Mouse (Mus musculus): ENCODE data around the gene Phlpp1.

Phlpp1 gene

DNA sequence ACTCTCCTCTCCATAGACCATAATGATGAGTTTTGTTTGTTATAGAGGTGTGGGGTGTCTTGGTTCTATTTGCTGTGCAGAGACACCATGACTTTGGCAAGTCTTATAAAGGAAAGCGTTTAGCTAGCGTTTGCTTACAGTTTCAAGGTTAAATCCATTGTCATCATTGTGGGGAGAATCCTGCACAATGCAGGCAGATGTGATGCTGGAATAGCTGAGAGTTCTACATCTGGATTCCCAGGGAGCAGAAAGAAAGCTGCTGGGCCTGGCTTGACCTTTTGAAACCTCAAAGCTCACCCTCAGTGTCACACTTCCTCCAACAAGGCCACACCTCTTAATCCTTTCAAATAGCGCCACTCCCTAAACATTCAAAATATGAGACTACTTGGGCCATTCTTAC, 7.4 kb upstream of the Phlpp1 start:
- DNase-seq (ENCODE audit: low spot score in 2 of 2): no peak

DNA sequence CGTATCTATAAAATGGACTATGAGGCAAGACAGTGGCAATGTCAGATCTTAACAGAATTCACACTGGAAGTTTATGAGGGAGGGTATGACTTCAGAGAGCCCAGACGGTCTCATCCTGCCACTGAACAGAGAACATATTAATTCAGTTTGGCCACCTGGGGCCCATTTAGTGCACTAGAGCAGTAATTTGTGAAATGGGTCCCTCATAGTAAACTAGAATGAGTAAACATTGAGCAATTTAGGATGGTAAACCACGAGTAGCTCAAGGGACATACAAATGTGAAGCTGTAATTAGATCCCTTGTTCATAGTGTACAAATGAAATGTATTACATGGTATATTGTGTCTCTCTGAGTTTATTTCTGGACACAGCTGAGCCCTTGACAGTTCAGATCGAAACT, 3.6 kb upstream of the Phlpp1 start:
- no peak for DNase-seq (ENCODE audit: low spot score in 2 of 2)

DNA sequence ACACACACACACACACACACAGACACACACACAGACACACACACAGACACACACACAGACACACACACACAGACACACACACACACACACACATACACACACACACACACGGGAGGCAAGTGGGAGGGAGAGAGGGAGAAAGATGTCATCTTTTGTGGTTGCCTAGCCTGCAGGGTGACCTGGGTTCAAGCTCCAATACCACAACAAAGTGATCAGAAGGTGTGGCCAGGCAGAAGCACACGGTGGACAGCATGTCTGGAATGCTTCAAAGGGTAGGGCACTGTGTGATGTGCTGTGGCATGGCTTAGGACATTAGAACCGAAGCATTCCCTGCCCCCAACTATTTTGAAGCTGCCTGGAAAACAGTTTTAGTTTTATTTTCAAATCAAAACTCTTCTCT, 2.8 kb upstream of the Phlpp1 start:
- DNase-seq (ENCODE audit: low spot score in 2 of 2): no peak

DNA sequence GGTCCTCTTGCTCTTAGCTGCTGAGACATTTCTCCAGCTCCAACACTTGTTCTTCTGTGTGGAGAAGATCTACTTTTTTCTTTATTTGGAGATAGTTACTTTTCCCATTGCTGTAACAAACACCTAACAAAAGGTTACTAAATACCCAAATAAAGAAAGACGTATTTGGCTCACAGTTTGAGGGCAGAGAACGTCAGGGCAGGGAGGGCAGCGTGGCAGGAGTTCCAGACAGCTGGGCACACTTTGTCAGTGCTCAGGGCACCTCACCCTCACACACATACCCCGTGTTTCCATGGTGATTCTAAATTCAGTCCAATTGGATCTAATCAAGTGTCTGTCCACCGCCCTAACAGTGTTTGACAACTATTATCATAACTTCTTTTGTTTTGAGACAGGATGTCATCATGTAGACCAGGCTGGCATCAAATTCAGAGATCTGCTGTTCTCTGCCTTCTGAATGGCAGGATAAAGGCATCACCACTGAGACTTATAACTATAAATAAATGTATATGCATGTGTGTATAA, 1.7 kb upstream of the Phlpp1 start:
- no peak for DNase-seq (ENCODE audit: low spot score in 2 of 2)

- peak; percentile 35 to 47 for DNase-seq (ENCODE audit: low spot score in 2 of 2)
Measured at GRCm38 (mm10) chr1:106172301-106172930, 864 bp downstream of the Phlpp1 start.

- DNase-seq (ENCODE audit: low spot score in 2 of 2): peak in 1 of 2 experiments; percentile 26
Measured at GRCm38 (mm10) chr1:106172931-106173371, 1.4 kb downstream of the Phlpp1 start.

- DNase-seq (ENCODE audit: low spot score in 2 of 2): no peak
Measured at GRCm38 (mm10) chr1:106173621-106174156, 2.1 kb downstream of the Phlpp1 start.

GRCm38 (mm10) chr1:106174598-106174997, 3.0 kb downstream of the Phlpp1 start:
- no peak for DNase-seq (ENCODE audit: low spot score in 2 of 2)

DNA sequence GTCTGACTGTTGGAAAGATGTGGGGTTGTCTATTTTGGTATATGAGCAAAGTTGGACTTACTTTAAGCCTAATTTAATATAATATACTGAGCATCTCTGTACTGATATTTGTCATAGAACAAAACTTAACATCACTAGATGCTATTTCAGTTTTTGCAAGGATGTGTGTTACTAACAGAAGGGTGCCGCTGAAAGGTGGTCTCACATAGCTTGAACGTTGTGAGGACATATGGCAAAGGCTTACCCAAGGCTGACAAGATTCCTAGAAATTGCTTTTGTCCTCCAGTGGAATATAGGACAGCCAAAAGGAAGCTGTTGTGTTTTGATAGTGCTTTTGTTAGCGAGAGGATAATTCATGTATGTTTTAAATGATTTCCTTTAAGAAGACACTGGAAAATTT, 3.8 kb downstream of the Phlpp1 start:
- DNase-seq (ENCODE audit: low spot score in 2 of 2): no peak

- no peak for DNase-seq (ENCODE audit: low spot score in 2 of 2)
Measured at GRCm38 (mm10) chr1:106176791-106177190, 5.2 kb downstream of the Phlpp1 start.

GRCm38 (mm10) chr1:106177868-106178790, 6.6 kb downstream of the Phlpp1 start:
- no peak for DNase-seq (ENCODE audit: low spot score in 2 of 2)

DNA sequence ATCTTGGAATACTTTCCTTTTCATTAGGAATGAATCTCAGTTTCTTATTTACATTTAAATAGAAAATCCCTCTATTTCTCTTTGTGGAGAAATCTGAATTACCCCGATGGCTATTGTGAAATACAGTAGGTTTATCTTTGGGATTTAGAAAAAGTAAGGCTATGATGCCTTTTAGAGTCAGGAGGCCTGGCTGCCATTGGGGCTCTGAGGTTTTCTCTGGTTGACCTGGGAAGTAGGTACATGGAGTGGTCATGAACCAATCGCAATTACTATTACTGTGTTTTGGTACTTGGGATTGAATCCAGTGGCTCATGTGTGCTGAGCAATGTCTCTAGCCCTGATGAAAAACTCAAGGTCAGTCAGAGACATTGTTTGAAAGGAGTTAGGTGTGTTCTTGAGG, 12.1 kb downstream of the Phlpp1 start:
- no peak for DNase-seq (ENCODE audit: low spot score in 2 of 2)

DNA sequence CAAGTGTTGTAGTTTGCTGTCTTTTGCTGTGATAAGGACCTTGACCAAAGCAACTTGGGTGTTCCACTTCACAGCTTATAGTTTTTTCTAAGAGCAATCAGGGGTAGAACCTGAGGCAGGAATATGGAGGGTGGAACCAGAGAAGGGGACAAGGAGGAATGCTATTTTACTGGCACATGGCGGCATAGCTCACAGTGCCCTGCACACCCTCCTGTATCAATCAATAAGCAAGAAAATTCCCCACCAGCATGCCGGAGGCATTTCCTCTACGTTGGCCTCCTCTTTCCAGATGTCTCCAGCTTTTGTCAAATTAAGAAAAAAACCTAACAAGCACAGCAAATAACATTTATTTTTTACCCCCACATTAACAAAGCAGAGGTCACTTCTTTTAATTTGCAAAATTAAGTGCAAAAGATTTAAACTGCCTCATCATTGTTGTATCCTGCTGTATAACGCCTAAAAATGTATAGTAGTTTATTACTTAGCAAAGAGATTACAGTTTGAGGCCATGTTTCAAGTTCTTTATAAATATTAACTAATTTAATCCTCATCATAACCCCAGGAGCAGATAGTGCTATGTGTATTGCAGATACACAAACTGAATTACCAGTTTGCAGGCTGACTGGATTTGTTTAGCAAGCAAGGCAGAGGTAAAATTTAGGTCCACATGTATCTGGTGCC, 13.4 kb downstream of the Phlpp1 start:
- DNase-seq (ENCODE audit: low spot score in 2 of 2): no peak

GRCm38 (mm10) chr1:106185461-106185924, 13.9 kb downstream of the Phlpp1 start:
- no peak for DNase-seq (ENCODE audit: low spot score in 2 of 2)

DNA sequence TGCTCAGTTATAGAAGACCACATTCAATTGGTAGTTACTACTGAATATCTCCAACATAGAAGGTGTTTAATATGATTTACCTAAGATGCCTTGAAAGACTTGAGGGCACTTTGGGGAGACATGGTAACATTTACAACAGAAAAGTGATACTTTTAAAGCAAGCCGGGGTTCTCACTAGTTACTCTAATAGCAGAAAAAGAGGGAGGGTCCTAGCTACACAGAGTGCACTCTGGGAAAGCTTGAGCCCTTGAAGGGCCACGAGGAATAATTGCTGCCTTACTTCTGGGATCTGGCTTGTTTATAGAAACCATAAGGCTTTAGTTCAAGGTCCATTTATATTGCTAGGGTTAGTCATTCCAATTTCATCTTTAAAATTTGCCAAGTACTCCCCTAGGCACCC, 14.5 kb downstream of the Phlpp1 start:
- DNase-seq (ENCODE audit: low spot score in 2 of 2): no peak

- no peak for DNase-seq (ENCODE audit: low spot score in 2 of 2)
Measured at GRCm38 (mm10) chr1:106187480-106187879, 15.9 kb downstream of the Phlpp1 start.

GRCm38 (mm10) chr1:106188756-106189155, 17.2 kb downstream of the Phlpp1 start:
- no peak for DNase-seq (ENCODE audit: low spot score in 2 of 2)

GRCm38 (mm10) chr1:106189311-106189710, 17.8 kb downstream of the Phlpp1 start:
- no peak for DNase-seq (ENCODE audit: low spot score in 2 of 2)

GRCm38 (mm10) chr1:106190695-106191094, 19.1 kb downstream of the Phlpp1 start:
- no peak for DNase-seq (ENCODE audit: low spot score in 2 of 2)

GRCm38 (mm10) chr1:106191885-106192284, 20.3 kb downstream of the Phlpp1 start:
- no peak for DNase-seq (ENCODE audit: low spot score in 2 of 2)

DNA sequence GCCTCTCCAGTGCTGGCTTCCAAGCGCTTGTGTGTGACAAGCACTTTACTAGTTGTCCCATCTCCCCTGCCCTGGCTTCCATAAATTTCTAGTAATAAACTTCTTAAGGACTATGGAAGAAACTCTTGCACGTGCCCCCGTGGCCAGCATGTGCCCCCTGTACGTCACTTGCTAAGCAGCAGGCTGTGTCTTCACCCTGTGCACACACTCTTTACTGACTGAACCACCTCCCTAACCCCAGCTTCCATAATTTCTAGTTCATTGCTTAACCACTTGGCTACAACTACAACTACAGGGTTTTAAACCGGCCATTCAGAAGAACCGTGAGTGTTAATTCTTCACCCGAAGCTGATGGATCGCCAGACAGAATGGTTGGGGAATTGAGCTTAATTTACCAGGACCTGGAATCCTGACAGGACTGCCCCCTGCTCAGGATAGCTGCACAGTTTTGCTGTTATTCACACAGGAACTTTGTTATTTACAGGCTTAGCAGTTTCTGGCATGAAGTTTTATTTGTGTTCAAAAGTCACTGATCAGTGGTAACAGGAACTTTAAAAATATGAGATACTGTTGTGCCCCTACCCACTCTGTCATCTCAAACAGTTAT, 21.4 kb downstream of the Phlpp1 start:
- no peak for DNase-seq (ENCODE audit: low spot score in 2 of 2)

Data from frontal cortex, postnatal 36 days (tissue).